In genomic region chr7:15920645-15921190, GRCm38 (mm10) we compare ENCODE assay signal across 1 mouse cellular context.
TF ChIP-seq lines count a peak whose summit lies in the region.

No protein-coding gene starts in this region.

TF ChIP-seq in MEL, 35 proteins besides CTCF, POLR2A, EP300 and RAD21 (continued from another document):
- TF ChIP-seq SMC3 (IDR thresholded peaks at IDR 0.05; ENCODE audit: low read depth, low read length) (no peak), E2F4 (IDR thresholded peaks at IDR 0.05; ENCODE audit: borderline replicate concordance, low read depth, low read length) (no peak), RCOR1 (IDR thresholded peaks at IDR 0.05; ENCODE audit: low read depth, low read length) (no peak), POLR2AphosphoS2 (IDR thresholded peaks at IDR 0.05; ENCODE audit: low read length) (no peak), MYB (IDR thresholded peaks at IDR 0.05; ENCODE audit: low read depth, low read length) (no peak), TAL1 (IDR thresholded peaks at IDR 0.05; ENCODE audit: low read length) (no peak), ZMIZ1 (IDR thresholded peaks at IDR 0.05; ENCODE audit: low read depth, low read length) (no peak), SIN3A (IDR thresholded peaks at IDR 0.05; ENCODE audit: low read length) (no peak), USF1 (IDR thresholded peaks at IDR 0.05; ENCODE audit: low read depth, low read length) (no peak), ZC3H11A (IDR thresholded peaks at IDR 0.05; ENCODE audit: low read depth, low read length) (no peak)
TF ChIP-seq in MEL: peak in this region for 0.
